Mouse (Mus musculus): ENCODE results near the gene Olfr1104. TPM values are rescaled to one million over a fixed set of nuclear protein-coding genes. Genes with fewer than 3 reads are reported as not detected.

Olfr1104 gene
- not detected in 2 replicates for polyA plus RNA-seq (2015; fragmentation: Nextera tagmentation; extraction: Ambion mirVana)

- Histone ChIP-seq H3K4me2 (no peak within 1 kb of the TSS), H3K9me3 (no peaks in the 10 kb centered on the region), H3K4me1 (replicated peaks) (no peaks in the 10 kb centered on the region), H3K9ac (no peak within 1 kb of the TSS), H3K36me3 (no peaks in the 10 kb centered on the region), H3K4me3 (no peak within 1 kb of the TSS), H3K27me3 (no peaks in the 10 kb centered on the region), H3K27ac (replicated peaks) (no peak within 1 kb of the TSS)
- ATAC-seq (ENCODE audit: low read depth) = no peak
- WGBS = 89% methylated on average over 1 of the region's 1 CpGs
Measured at GRCm38 (mm10) chr2:87026980-87027379, at the start of gene Olfr1104. Gene Olfr1104, minus strand, starts transcription at chr2:87027080.

GRCm38 (mm10) chr2:87075717-87076116 is 48.8 kb upstream of the Olfr1104 start, which contains the start of gene Olfr1107:
Gene Olfr1107, minus strand, starts transcription at chr2:87075817.
- Histone ChIP-seq H3K9ac (no peak within 1 kb of the TSS), H3K9me3 (no peaks in the 10 kb centered on the region), H3K4me2 (no peak within 1 kb of the TSS), H3K27me3 (no peaks in the 10 kb centered on the region), H3K36me3 (no peaks in the 10 kb centered on the region), H3K4me3 (no peak within 1 kb of the TSS), H3K4me1 (replicated peaks) (no peaks in the 10 kb centered on the region), H3K27ac (replicated peaks) (no peak within 1 kb of the TSS)
- no peak for ATAC-seq (ENCODE audit: low read depth)
- 87% methylated on average over 1 of the region's 1 CpGs for WGBS

DNA sequence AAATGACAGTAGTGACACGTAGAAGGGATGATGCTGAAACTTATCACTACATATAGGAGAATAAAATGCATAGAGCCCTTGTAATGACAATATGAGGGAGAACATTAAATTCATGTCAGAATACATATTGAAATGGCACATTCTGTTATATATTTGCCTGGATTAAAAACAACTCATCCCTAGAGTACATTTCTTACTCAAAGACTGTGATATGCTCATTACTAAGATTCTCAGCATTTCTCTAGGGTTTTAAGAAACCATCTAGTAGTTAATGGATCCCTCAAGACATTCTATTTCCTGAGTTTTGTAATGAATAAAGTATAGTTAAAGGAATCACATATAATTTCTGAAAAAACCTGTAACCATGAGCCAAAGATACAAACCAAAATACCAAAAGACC is 25.3 kb upstream of the Olfr1104 start, which contains the start of gene Olfr1106:
Gene Olfr1106, minus strand, starts transcription at position 101 of the 400 bp plus-strand sequence.
- H3K4me2 ChIP-seq = no peak within 1 kb of the TSS
- no peak within 1 kb of the TSS for H3K27ac ChIP-seq (replicated peaks)
- H3K9ac ChIP-seq = no peak within 1 kb of the TSS
- WGBS = 81% methylated on average over 1 of the region's 1 CpGs
- H3K9me3 ChIP-seq = no peaks in the 10 kb centered on the region
- no peaks in the 10 kb centered on the region for H3K36me3 ChIP-seq
- no peaks in the 10 kb centered on the region for H3K4me1 ChIP-seq (replicated peaks)
- no peak for ATAC-seq (ENCODE audit: low read depth)
- no peaks in the 10 kb centered on the region for H3K27me3 ChIP-seq
- H3K4me3 ChIP-seq = no peak within 1 kb of the TSS

GRCm38 (mm10) chr2:87036431-87036830 is 9.6 kb upstream of the Olfr1104 start, which contains the start of gene Olfr1105:
Gene Olfr1105, minus strand, starts transcription at chr2:87036531.
- no peak within 1 kb of the TSS for H3K4me3 ChIP-seq
- no peak within 1 kb of the TSS for H3K27ac ChIP-seq (replicated peaks)
- no peak within 1 kb of the TSS for H3K9ac ChIP-seq
- no peaks in the 10 kb centered on the region for H3K9me3 ChIP-seq
- no peaks in the 10 kb centered on the region for H3K4me1 ChIP-seq (replicated peaks)
- no peaks in the 10 kb centered on the region for H3K36me3 ChIP-seq
- no peaks in the 10 kb centered on the region for H3K27me3 ChIP-seq
- H3K4me2 ChIP-seq = no peak within 1 kb of the TSS
- no peak for ATAC-seq (ENCODE audit: low read depth)

DNA sequence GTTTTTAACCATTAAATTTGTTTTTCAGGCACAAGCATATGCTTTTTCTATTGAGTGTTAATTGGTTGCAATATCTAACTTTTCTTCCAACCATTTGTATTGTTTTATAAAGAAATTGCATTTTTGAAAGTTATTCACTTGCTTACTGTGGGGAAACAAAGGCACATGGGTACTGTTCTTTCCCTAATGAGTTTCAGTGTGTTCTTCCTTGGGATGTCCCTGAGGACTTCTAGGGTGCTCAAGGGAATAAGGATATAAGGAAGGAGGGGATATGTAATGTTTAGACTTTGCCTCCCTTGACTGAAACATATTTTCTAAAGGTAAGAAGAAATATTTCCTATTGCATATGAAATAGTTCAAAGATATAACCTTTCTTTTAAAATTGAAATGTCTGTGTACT is 28.8 kb downstream of the Olfr1104 start, which contains the start of gene Olfr1102:
Gene Olfr1102, plus strand, starts transcription at position 301 of the 400 bp plus-strand sequence.
- no peak within 1 kb of the TSS for H3K27ac ChIP-seq (replicated peaks)
- ATAC-seq (ENCODE audit: low read depth) = no peak

GRCm38 (mm10) chr2:86991121-86991520 is 35.8 kb downstream of the Olfr1104 start, which contains the start of gene Olfr1101:
Gene Olfr1101, minus strand, starts transcription at chr2:86991221.
- Histone ChIP-seq H3K4me2 (no peak within 1 kb of the TSS), H3K4me1 (replicated peaks) (no peaks in the 10 kb centered on the region), H3K27ac (replicated peaks) (no peak within 1 kb of the TSS), H3K9ac (no peak within 1 kb of the TSS), H3K4me3 (no peak within 1 kb of the TSS), H3K9me3 (no peaks in the 10 kb centered on the region), H3K36me3 (no peaks in the 10 kb centered on the region), H3K27me3 (no peaks in the 10 kb centered on the region)
- ATAC-seq (ENCODE audit: low read depth) = no peak
- WGBS = 80% methylated on average over 3 of the region's 3 CpGs

More for the DNA sequence above, 28.8 kb downstream of the Olfr1104 start, which contains the start of gene Olfr1102:
- Histone ChIP-seq H3K4me1 (replicated peaks) (no peaks in the 10 kb centered on the region), H3K4me3 (no peak within 1 kb of the TSS), H3K27me3 (no peaks in the 10 kb centered on the region), H3K4me2 (no peak within 1 kb of the TSS), H3K9ac (no peak within 1 kb of the TSS), H3K9me3 (no peaks in the 10 kb centered on the region), H3K36me3 (no peaks in the 10 kb centered on the region)

DNA sequence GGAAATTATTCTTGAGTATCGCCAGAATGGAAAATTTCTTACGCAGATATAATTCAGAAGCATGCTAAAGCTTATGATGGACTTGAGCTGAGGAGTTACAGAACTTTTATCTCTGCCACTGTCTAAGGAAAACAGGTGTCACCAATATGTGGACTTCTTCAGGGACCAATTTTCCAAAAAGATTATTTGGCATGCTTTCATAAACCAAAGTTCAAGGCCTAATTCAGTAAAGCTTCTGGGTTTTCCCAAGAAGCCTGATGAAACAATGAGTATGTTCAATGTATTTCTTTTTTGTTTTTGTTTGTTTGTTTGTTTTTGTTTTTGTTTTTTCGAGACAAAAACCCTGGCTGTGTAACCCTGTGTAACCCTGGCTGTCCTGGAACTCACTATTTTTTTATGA is 47.0 kb downstream of the Olfr1104 start, which contains the start of gene Olfr1100:
Gene Olfr1100, minus strand, starts transcription at position 101 of the 400 bp plus-strand sequence.
- H3K4me2 ChIP-seq = no peak within 1 kb of the TSS

More for the DNA sequence above, 47.0 kb downstream of the Olfr1104 start, which contains the start of gene Olfr1100:
- Histone ChIP-seq H3K36me3 (no peaks in the 10 kb centered on the region), H3K27me3 (no peaks in the 10 kb centered on the region), H3K27ac (replicated peaks) (no peak within 1 kb of the TSS), H3K4me1 (replicated peaks) (no peaks in the 10 kb centered on the region), H3K4me3 (no peak within 1 kb of the TSS), H3K9ac (no peak within 1 kb of the TSS), H3K9me3 (no peaks in the 10 kb centered on the region)
- no peak for ATAC-seq (ENCODE audit: low read depth)
- 86% methylated on average over 3 of the region's 3 CpGs for WGBS

Other genes starting within 250 kb of the Olfr1104 start
- not detected in 2 replicates for gene Olfr1093, start 244.6 kb downstream of the Olfr1104 start, polyA plus RNA-seq (2015; fragmentation: Nextera tagmentation; extraction: Ambion mirVana)
- gene Olfr141, start 217.1 kb downstream of the Olfr1104 start, polyA plus RNA-seq (2015; fragmentation: Nextera tagmentation; extraction: Ambion mirVana) = not detected in 2 replicates
- gene Olfr1094, start 202.4 kb downstream of the Olfr1104 start, polyA plus RNA-seq (2015; fragmentation: Nextera tagmentation; extraction: Ambion mirVana) = not detected in 2 replicates
- gene Olfr1095, start 175.4 kb downstream of the Olfr1104 start, polyA plus RNA-seq (2015; fragmentation: Nextera tagmentation; extraction: Ambion mirVana) = not detected in 2 replicates
- not detected in 2 replicates for gene Gm13723, start 152.3 kb downstream of the Olfr1104 start, polyA plus RNA-seq (2015; fragmentation: Nextera tagmentation; extraction: Ambion mirVana)
- not detected in 2 replicates for gene Olfr1097, start 134.9 kb downstream of the Olfr1104 start, polyA plus RNA-seq (2015; fragmentation: Nextera tagmentation; extraction: Ambion mirVana)
- not detected in 2 replicates for gene Olfr1098, start 102.5 kb downstream of the Olfr1104 start, polyA plus RNA-seq (2015; fragmentation: Nextera tagmentation; extraction: Ambion mirVana)
- not detected in 2 replicates for gene Olfr1099, start 66.4 kb downstream of the Olfr1104 start, polyA plus RNA-seq (2015; fragmentation: Nextera tagmentation; extraction: Ambion mirVana)
- not detected in 2 replicates for gene Olfr1100, start 47.1 kb downstream of the Olfr1104 start, polyA plus RNA-seq (2015; fragmentation: Nextera tagmentation; extraction: Ambion mirVana)
- gene Olfr1101, start 35.9 kb downstream of the Olfr1104 start, polyA plus RNA-seq (2015; fragmentation: Nextera tagmentation; extraction: Ambion mirVana) = not detected in 2 replicates
- not detected in 2 replicates for gene Olfr1102, start 28.7 kb downstream of the Olfr1104 start, polyA plus RNA-seq (2015; fragmentation: Nextera tagmentation; extraction: Ambion mirVana)
- not detected in 2 replicates for gene Olfr1105, start 9.5 kb upstream of the Olfr1104 start, polyA plus RNA-seq (2015; fragmentation: Nextera tagmentation; extraction: Ambion mirVana)
- gene Olfr1106, start 25.2 kb upstream of the Olfr1104 start, polyA plus RNA-seq (2015; fragmentation: Nextera tagmentation; extraction: Ambion mirVana) = not detected in 2 replicates
- gene Olfr1107, start 48.7 kb upstream of the Olfr1104 start, polyA plus RNA-seq (2015; fragmentation: Nextera tagmentation; extraction: Ambion mirVana) = not detected in 2 replicates
- gene Olfr1109, start 68.9 kb upstream of the Olfr1104 start, polyA plus RNA-seq (2015; fragmentation: Nextera tagmentation; extraction: Ambion mirVana) = not detected in 2 replicates
- gene Olfr259, start 87.5 kb upstream of the Olfr1104 start, polyA plus RNA-seq (2015; fragmentation: Nextera tagmentation; extraction: Ambion mirVana) = not detected in 2 replicates
- gene Olfr1110, start 113.2 kb upstream of the Olfr1104 start, polyA plus RNA-seq (2015; fragmentation: Nextera tagmentation; extraction: Ambion mirVana) = not detected in 2 replicates
- gene Olfr1111, start 125.5 kb upstream of the Olfr1104 start, polyA plus RNA-seq (2015; fragmentation: Nextera tagmentation; extraction: Ambion mirVana) = not detected in 2 replicates
- gene Olfr1112, start 160.7 kb upstream of the Olfr1104 start, polyA plus RNA-seq (2015; fragmentation: Nextera tagmentation; extraction: Ambion mirVana) = not detected in 2 replicates
- gene Olfr1113, start 181.9 kb upstream of the Olfr1104 start, polyA plus RNA-seq (2015; fragmentation: Nextera tagmentation; extraction: Ambion mirVana) = not detected in 2 replicates
- not detected in 2 replicates for gene Olfr1115, start 220.9 kb upstream of the Olfr1104 start, polyA plus RNA-seq (2015; fragmentation: Nextera tagmentation; extraction: Ambion mirVana)
- not detected in 2 replicates for gene Olfr1116, start 240.5 kb upstream of the Olfr1104 start, polyA plus RNA-seq (2015; fragmentation: Nextera tagmentation; extraction: Ambion mirVana)

Data from neural tube, embryonic 13.5 days (tissue).